Mouse (Mus musculus) limb, embryonic 12.5 days (tissue): ENCODE results near the gene Gfi1b. TPM values are rescaled to one million over a fixed set of nuclear protein-coding genes. Genes with fewer than 3 reads are reported as not detected.

Experiments used
- ATAC-seq: fragments of 200-750 bp; cut with Nextera tagmentation; 2 replicates; pipeline ENCODE4 v1.8.0; 2017; ENCODE audit warnings: low read depth, moderate TSS enrichment; ENCODE audit not compliant: insufficient number of reproducible peaks, insufficient read depth, low FRiP score, low TSS enrichment
- H3K27ac ChIP-seq: fragments of 300-500 bp; sonication (generic); 2 replicates; pipeline ENCODE4 v1.5.1; 2016; ENCODE audit warnings: mild to moderate bottlenecking, moderate library complexity
- H3K27me3 ChIP-seq: fragments of 300-500 bp; sonication (generic); 2 replicates; pipeline ENCODE4 v1.6.1; 2016; ENCODE audit warnings: mild to moderate bottlenecking, moderate library complexity
- H3K36me3 ChIP-seq: fragments of 300-500 bp; sonication (generic); 2 replicates; pipeline ENCODE4 v1.6.1; 2016; ENCODE audit warnings: mild to moderate bottlenecking, moderate library complexity
- H3K4me1 ChIP-seq: fragments of 300-500 bp; sonication (generic); replicated peaks from 2 replicates; pipeline ENCODE4 v1.6.1; 2016
- H3K4me2 ChIP-seq: fragments of 300-500 bp; sonication (generic); 2 replicates; pipeline ENCODE4 v1.6.1; 2016; ENCODE audit warnings: mild to moderate bottlenecking, moderate library complexity
- H3K4me3 ChIP-seq: fragments of 300-500 bp; sonication (generic); replicated peaks from 2 replicates; pipeline ENCODE4 v1.5.1; 2016; ENCODE audit warnings: mild to moderate bottlenecking
- H3K9ac ChIP-seq: fragments of 300-500 bp; sonication (generic); replicated peaks from 2 replicates; pipeline ENCODE4 v1.6.1; 2016; ENCODE audit warnings: mild to moderate bottlenecking, moderate library complexity
- H3K9me3 ChIP-seq: fragments of 300-500 bp; sonication (generic); 2 replicates; pipeline ENCODE4 v1.6.1; 2016; ENCODE audit warnings: mild to moderate bottlenecking, moderate library complexity
- WGBS: fragments of 180-500 bp; shearing (Covaris S2); methylation state at CpG from one replicate; pipeline ENCODE4 v1.1.7; 2016; 5-methylcytosine and 5-hydroxymethylcytosine counted together
- polyA plus RNA-seq: library from polyadenylated mRNA; unstranded; fragments of >200 nt; fragmentation: Nextera tagmentation; extraction: Ambion mirVana; gene quantifications from 2 replicates; pipeline ENCODE4 v1.2.1, GENCODE M21; 2016

The Gfi1b gene
- polyA plus RNA-seq, 1 experiment from 2014 or later = 0.55 TPM

DNA sequence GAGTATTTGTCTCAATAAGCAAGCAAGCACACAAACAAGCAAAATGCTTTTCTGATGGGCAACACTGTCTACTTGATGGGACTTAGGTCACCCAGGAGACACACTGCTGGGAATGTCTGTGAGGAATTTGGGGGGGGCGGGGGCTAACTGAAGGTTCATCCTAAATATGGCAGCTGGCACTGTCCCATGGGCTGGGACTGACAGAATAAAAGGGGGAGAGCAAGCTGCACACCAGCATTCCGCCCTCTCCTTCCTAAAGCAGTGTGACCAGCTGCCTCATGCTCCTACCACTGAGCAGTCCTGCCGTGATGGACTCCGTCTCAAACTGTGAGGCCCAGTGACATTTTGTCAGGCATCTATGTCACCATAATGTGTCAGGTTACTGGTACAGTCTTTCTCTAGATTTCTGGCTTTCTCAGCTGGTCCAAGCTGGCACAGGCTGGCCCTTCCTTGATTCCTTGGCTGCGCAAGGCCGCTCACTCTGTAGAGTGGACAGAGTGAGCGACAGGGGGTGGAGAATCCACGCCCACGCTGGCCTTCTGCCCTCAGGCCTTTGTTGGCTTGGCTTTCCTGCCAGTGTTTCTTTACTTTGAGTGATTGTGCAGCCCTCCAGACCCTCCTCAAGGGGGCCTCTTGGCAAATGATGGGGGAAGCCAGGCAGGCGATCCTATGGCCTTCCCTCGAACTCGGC, 10.9 kb downstream of the Gfi1b start:
- no peak overlapping the region for H3K4me2 ChIP-seq
- no peaks in the 10 kb centered on the region for H3K9me3 ChIP-seq
- H3K27me3 ChIP-seq = peaks cover 10% of the 10 kb centered on the region
- no peak overlapping the region for H3K27ac ChIP-seq
- H3K9ac ChIP-seq = no peak overlapping the region
- H3K4me1 ChIP-seq = peaks cover 8% of the 10 kb centered on the region
- H3K4me3 ChIP-seq = no peak overlapping the region
- no peaks in the 10 kb centered on the region for H3K36me3 ChIP-seq
- ATAC-seq = no peak
- WGBS = 84% methylated on average over 12 of the region's 12 CpGs

DNA sequence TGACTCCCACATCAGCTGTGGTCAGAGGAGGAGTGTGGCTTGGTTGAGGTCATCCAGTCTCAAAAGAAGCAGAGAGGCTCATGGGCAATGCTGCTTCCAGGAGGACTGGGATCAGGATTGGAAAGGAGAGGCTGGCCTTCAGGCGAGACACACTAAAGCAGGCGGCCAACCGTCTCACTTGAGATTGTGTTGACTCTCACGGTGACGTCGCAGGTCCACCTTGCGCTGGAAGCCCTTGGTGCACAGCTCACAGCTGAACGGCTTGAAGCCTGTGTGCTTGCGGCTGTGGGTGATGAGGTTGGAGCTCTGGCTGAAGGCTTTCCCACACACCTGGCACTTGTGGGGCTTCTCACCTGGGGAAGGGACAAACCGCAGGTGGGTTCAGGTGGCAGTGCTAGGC, 11.9 kb downstream of the Gfi1b start:
- no peak for ATAC-seq
- H3K4me1 ChIP-seq = peaks cover 8% of the 10 kb centered on the region
- H3K9me3 ChIP-seq = no peaks in the 10 kb centered on the region
- H3K36me3 ChIP-seq = no peaks in the 10 kb centered on the region
- H3K27me3 ChIP-seq = peaks cover 10% of the 10 kb centered on the region
- no peak overlapping the region for H3K9ac ChIP-seq
- WGBS = 86% methylated on average over 10 of the region's 10 CpGs
- no peak overlapping the region for H3K4me3 ChIP-seq
- no peak overlapping the region for H3K27ac ChIP-seq
- H3K4me2 ChIP-seq = no peak overlapping the region

- Histone ChIP-seq H3K9me3 (no peaks in the 10 kb centered on the region), H3K4me3 (no peak overlapping the region), H3K36me3 (no peaks in the 10 kb centered on the region), H3K27ac (no peak overlapping the region), H3K27me3 (0 out of 2 replicates have a peak, but pooled peaks cover 3% of the 10 kb centered on the region), H3K9ac (no peak overlapping the region), H3K4me2 (no peak overlapping the region), H3K4me1 (peaks cover 8% of the 10 kb centered on the region)
- 39% methylated on average over 10 of the region's 10 CpGs for WGBS
- ATAC-seq = no peak
Observed at GRCm38 (mm10) chr2:28607341-28608165, 14.2 kb downstream of the Gfi1b start.

GRCm38 (mm10) chr2:28606601-28607340, 15.0 kb downstream of the Gfi1b start:
- 0 out of 2 replicates have a peak, but pooled peaks cover 3% of the 10 kb centered on the region for H3K27me3 ChIP-seq
- H3K4me2 ChIP-seq = no peak overlapping the region
- no peak overlapping the region for H3K27ac ChIP-seq
- H3K9ac ChIP-seq = no peak overlapping the region
- H3K4me3 ChIP-seq = no peak overlapping the region
- no peaks in the 10 kb centered on the region for H3K36me3 ChIP-seq
- peaks cover 8% of the 10 kb centered on the region for H3K4me1 ChIP-seq
- no peak for ATAC-seq
- WGBS = 65% methylated on average over 8 of the region's 8 CpGs
- H3K9me3 ChIP-seq = no peaks in the 10 kb centered on the region

- no peaks in the 10 kb centered on the region for H3K9me3 ChIP-seq
- 62% methylated on average over 14 of the region's 14 CpGs for WGBS
Observed at GRCm38 (mm10) chr2:28605789-28606541, 15.8 kb downstream of the Gfi1b start.

DNA sequence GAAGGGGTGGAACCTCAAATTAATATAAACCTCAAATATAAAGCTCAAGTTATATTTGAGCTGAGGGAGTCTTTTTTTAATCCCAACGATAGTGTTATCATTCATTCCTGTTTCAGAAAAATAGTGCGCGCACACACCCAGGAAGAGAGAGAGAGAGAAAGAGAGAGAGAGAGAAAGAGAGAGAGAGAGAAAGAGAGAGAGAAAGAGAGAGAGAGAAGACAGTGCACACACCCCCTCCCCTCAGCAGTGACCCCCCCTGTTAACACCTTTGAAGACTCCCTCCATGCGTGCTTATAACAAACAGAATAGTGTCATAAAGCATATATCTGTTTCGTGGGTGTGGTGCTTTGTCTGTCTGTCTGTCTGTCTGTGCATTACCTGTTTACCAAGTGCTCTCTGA, 18.2 kb downstream of the Gfi1b start:
- Histone ChIP-seq H3K4me2 (no peak overlapping the region), H3K27me3 (0 out of 2 replicates have a peak, but pooled peaks cover 3% of the 10 kb centered on the region), H3K9me3 (no peaks in the 10 kb centered on the region), H3K4me1 (peaks cover 9% of the 10 kb centered on the region), H3K4me3 (no peak overlapping the region), H3K9ac (no peak overlapping the region), H3K36me3 (no peaks in the 10 kb centered on the region), H3K27ac (no peak overlapping the region)
- WGBS = 90% methylated on average over 5 of the region's 5 CpGs
- no peak for ATAC-seq

More at GRCm38 (mm10) chr2:28605789-28606541, 15.8 kb downstream of the Gfi1b start:
- Histone ChIP-seq H3K4me2 (no peak overlapping the region), H3K27me3 (0 out of 2 replicates have a peak, but pooled peaks cover 3% of the 10 kb centered on the region), H3K4me1 (peaks cover 8% of the 10 kb centered on the region), H3K27ac (no peak overlapping the region), H3K9ac (no peak overlapping the region), H3K4me3 (no peak overlapping the region), H3K36me3 (no peaks in the 10 kb centered on the region)
- ATAC-seq = no peak

GRCm38 (mm10) chr2:28601720-28602590, 19.8 kb downstream of the Gfi1b start:
- no peak overlapping the region for H3K4me2 ChIP-seq
- no peak overlapping the region for H3K4me3 ChIP-seq
- H3K27ac ChIP-seq = 0 out of 2 replicates have a peak overlapping the region, but pooled peaks have one; percentile 8
- 0 out of 2 replicates have a peak, but pooled peaks cover 3% of the 10 kb centered on the region for H3K27me3 ChIP-seq
- H3K4me1 ChIP-seq = peaks cover 10% of the 10 kb centered on the region
- no peak for ATAC-seq
- H3K9me3 ChIP-seq = 0 out of 2 replicates have a peak, but pooled peaks cover 2% of the 10 kb centered on the region
- WGBS = 59% methylated on average over 12 of the region's 12 CpGs
- H3K9ac ChIP-seq = no peak overlapping the region
- no peaks in the 10 kb centered on the region for H3K36me3 ChIP-seq

DNA sequence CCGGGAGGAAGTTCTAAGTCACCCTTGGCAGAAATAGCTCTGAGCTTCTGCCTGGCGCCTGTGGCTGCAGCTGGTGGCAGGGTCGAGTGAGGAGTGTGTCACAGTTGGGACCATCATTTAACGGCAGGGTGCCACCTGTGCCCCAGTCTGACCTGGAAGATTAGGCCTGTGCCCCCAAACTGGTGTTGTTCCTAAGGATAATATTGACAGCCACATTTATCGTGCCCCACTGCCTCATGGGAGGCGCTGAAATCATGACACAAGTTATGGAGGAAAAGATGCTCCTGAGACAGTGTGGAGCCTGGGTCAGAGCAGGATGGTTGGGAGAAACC, 22.2 kb downstream of the Gfi1b start:
- H3K4me1 ChIP-seq = peaks cover 6% of the 10 kb centered on the region
- ATAC-seq = no peak
- H3K9ac ChIP-seq = no peak overlapping the region
- peaks cover 4% of the 10 kb centered on the region; the same call in 1 of the 2 replicates for H3K27me3 ChIP-seq
- H3K9me3 ChIP-seq = 0 out of 2 replicates have a peak, but pooled peaks cover 3% of the 10 kb centered on the region
- no peak overlapping the region for H3K4me2 ChIP-seq
- WGBS = 77% methylated on average over 6 of the region's 6 CpGs
- no peak overlapping the region for H3K27ac ChIP-seq
- H3K36me3 ChIP-seq = no peaks in the 10 kb centered on the region
- H3K4me3 ChIP-seq = no peak overlapping the region

- no peak overlapping the region for H3K27ac ChIP-seq
- no peak overlapping the region for H3K4me2 ChIP-seq
- no peak overlapping the region for H3K4me3 ChIP-seq
Observed at GRCm38 (mm10) chr2:28598692-28599568, 22.9 kb downstream of the Gfi1b start.

More at GRCm38 (mm10) chr2:28598692-28599568, 22.9 kb downstream of the Gfi1b start:
- Histone ChIP-seq H3K36me3 (no peaks in the 10 kb centered on the region), H3K27me3 (peaks cover 10% of the 10 kb centered on the region; the same call in 1 of the 2 replicates), H3K9ac (0 out of 2 replicates have a peak overlapping the region, but pooled peaks have one; percentile 19), H3K4me1 (peaks cover 6% of the 10 kb centered on the region), H3K9me3 (0 out of 2 replicates have a peak, but pooled peaks cover 3% of the 10 kb centered on the region)
- WGBS = 66% methylated on average over 12 of the region's 12 CpGs
- no peak for ATAC-seq
